Mouse (Mus musculus) midbrain, postnatal 0 days (tissue): ENCODE data around the gene Gm20716. TPM values are rescaled to one million over a fixed set of nuclear protein-coding genes. Genes with fewer than 3 reads are reported as not detected.
A peak's percentile ranks its signal among the peaks of the same experiment; 100 is the strongest.

Source experiments
- ATAC-seq: fragments of 200-750 bp; cut with Nextera tagmentation; 2 replicates; pipeline ENCODE4 v1.8.0; 2017; ENCODE audit warnings: moderate number of reproducible peaks, mild to moderate bottlenecking, moderate TSS enrichment, moderate library complexity; ENCODE audit not compliant: low FRiP score
- DNase-seq: peaks from one replicate; pipeline ENCODE4 v3.0.0-alpha.2; 2015; ENCODE audit warnings: low spot score
- H3K27ac ChIP-seq: fragments of 300-500 bp; sonication (generic); 2 replicates; pipeline ENCODE4 v1.5.1; 2014; ENCODE audit warnings: low read depth, mild to moderate bottlenecking, low read length, mixed read lengths
- H3K27me3 ChIP-seq: fragments of 300-500 bp; sonication (generic); 2 replicates; pipeline ENCODE4 v1.6.1; 2014; ENCODE audit warnings: low read length, control low read depth, mixed read lengths; ENCODE audit not compliant: insufficient read depth
- H3K36me3 ChIP-seq: fragments of 300-500 bp; sonication (generic); 2 replicates; pipeline ENCODE4 v1.6.1; 2014; ENCODE audit warnings: low read length, control low read depth, mixed read lengths; ENCODE audit not compliant: insufficient read depth
- H3K4me1 ChIP-seq: fragments of 300-500 bp; sonication (generic); 2 replicates; pipeline ENCODE4 v1.6.1; 2014; ENCODE audit warnings: mild to moderate bottlenecking, control low read depth, antibody characterized with exemption, low read length, mixed read lengths; ENCODE audit not compliant: insufficient read depth
- H3K4me2 ChIP-seq: fragments of 300-500 bp; sonication (generic); 2 replicates; pipeline ENCODE4 v1.6.1; 2014; ENCODE audit warnings: low read depth, mild to moderate bottlenecking, low read length, mixed read lengths; ENCODE audit not compliant: poor library complexity, severe bottlenecking
- H3K4me3 ChIP-seq: fragments of 300-500 bp; sonication (generic); 2 replicates; pipeline ENCODE4 v1.5.1; 2014; ENCODE audit warnings: low read depth, mild to moderate bottlenecking, low read length, moderate library complexity
- H3K9ac ChIP-seq: fragments of 300-500 bp; sonication (generic); replicated peaks from 2 replicates; pipeline ENCODE4 v1.6.1; 2014; ENCODE audit warnings: mild to moderate bottlenecking, low read length, moderate library complexity, mixed read lengths; ENCODE audit not compliant: poor library complexity, severe bottlenecking
- H3K9me3 ChIP-seq: fragments of 300-500 bp; sonication (generic); 2 replicates; pipeline ENCODE4 v1.6.1; 2016; ENCODE audit warnings: low read length, control low read depth
- CTCF ChIP-seq: IDR thresholded peaks from 2 replicates; pipeline ENCODE4 v1.5.1; 2016; ENCODE audit warnings: antibody characterized with exemption, mild to moderate bottlenecking
- WGBS: fragments of 180-500 bp; shearing (Covaris S2); extraction: QIAGEN DNeasy Blood & Tissue Kit; methylation state at CpG from one replicate; pipeline ENCODE4 v1.1.7; 2014; 5-methylcytosine and 5-hydroxymethylcytosine counted together
- polyA plus RNA-seq: library from polyadenylated mRNA; unstranded; fragments of >200 nt; fragmentation: Nextera tagmentation; extraction: Ambion mirVana; gene quantifications from 2 replicates; pipeline ENCODE4 v1.2.1, GENCODE M21; 2015
- total RNA-seq: library from RNA; depleted of rRNA; stranded (reverse); fragments of >200 nt; gene quantifications from 2 replicates; pipeline ENCODE4 v1.2.3, GENCODE M21; 2014; rRNA removed

The Gm20716 gene
- total RNA-seq (43.2 and 47.1 TPM in 2 replicates), polyA plus RNA-seq (15.7 and 16.0 TPM in 2 replicates)

GRCm38 (mm10) chr2:168230026-168230728 lies at the start of gene Gm20716, which contains the start of the genes Dpm1 and Mocs3:
Gene Gm20716, minus strand, starts transcription at chr2:168230364.
Gene Dpm1, minus strand, starts transcription at chr2:168230591.
Gene Mocs3, plus strand, starts transcription at chr2:168230622.
- peak within 1 kb of the TSS; percentile 98 for H3K4me2 ChIP-seq
- H3K27me3 ChIP-seq, result no peaks in the 10 kb centered on the region
- TF ChIP-seq CTCF, result no peak
- peak within 1 kb of the TSS; percentile 91 for H3K27ac ChIP-seq
- H3K36me3 ChIP-seq, result peaks cover 14% of the 10 kb centered on the region; the same call in 1 of the 2 replicates
- H3K4me3 ChIP-seq, result peak within 1 kb of the TSS; percentile 99
- H3K9ac ChIP-seq, result peak within 1 kb of the TSS; percentile 92
- peaks cover 11% of the 10 kb centered on the region for H3K4me1 ChIP-seq
- no peaks in the 10 kb centered on the region for H3K9me3 ChIP-seq
- DNase-seq, result peak; percentile 93
- under 1% methylated on average over 71 of the region's 73 CpGs for WGBS
- ATAC-seq, result peak; percentile 88

GRCm38 (mm10) chr2:168274374-168274935 lies 44.3 kb upstream of the Gm20716 start:
- Histone ChIP-seq H3K27ac (no peak overlapping the region), H3K9ac (no peak overlapping the region), H3K4me3 (no peak overlapping the region), H3K9me3 (no peaks in the 10 kb centered on the region), H3K27me3 (0 out of 2 replicates have a peak, but pooled peaks cover 5% of the 10 kb centered on the region), H3K4me1 (no peaks in the 10 kb centered on the region), H3K4me2 (no peak overlapping the region), H3K36me3 (no peaks in the 10 kb centered on the region)
- WGBS, result 11% methylated on average over 11 of the region's 11 CpGs
- ATAC-seq (no peak), DNase-seq (peak; percentile 54)
- peak; percentile 87 for TF ChIP-seq CTCF

- no peak for TF ChIP-seq CTCF
Measured at GRCm38 (mm10) chr2:168273387-168273786, 43.2 kb upstream of the Gm20716 start.

GRCm38 (mm10) chr2:168268033-168268432 lies 37.9 kb upstream of the Gm20716 start:
- Histone ChIP-seq H3K27ac (no peak overlapping the region), H3K4me2 (no peak overlapping the region), H3K4me3 (no peak overlapping the region), H3K9me3 (no peaks in the 10 kb centered on the region), H3K27me3 (no peaks in the 10 kb centered on the region), H3K36me3 (no peaks in the 10 kb centered on the region), H3K4me1 (no peaks in the 10 kb centered on the region), H3K9ac (no peak overlapping the region)
- DNase-seq (no peak), ATAC-seq (no peak)
- 49% methylated on average over 7 of the region's 7 CpGs for WGBS
- peak; percentile 54 for TF ChIP-seq CTCF

More at GRCm38 (mm10) chr2:168273387-168273786, 43.2 kb upstream of the Gm20716 start:
- Histone ChIP-seq H3K9ac (no peak overlapping the region), H3K4me3 (no peak overlapping the region), H3K27me3 (no peaks in the 10 kb centered on the region), H3K36me3 (no peaks in the 10 kb centered on the region), H3K27ac (no peak overlapping the region), H3K4me1 (no peaks in the 10 kb centered on the region), H3K9me3 (no peaks in the 10 kb centered on the region), H3K4me2 (no peak overlapping the region)
- DNase-seq (no peak), ATAC-seq (no peak)
- 35% methylated on average over 9 of the region's 9 CpGs for WGBS

- H3K4me3 ChIP-seq, result no peak overlapping the region
- no peaks in the 10 kb centered on the region for H3K4me1 ChIP-seq
- no peaks in the 10 kb centered on the region for H3K36me3 ChIP-seq
- DNase-seq (no peak), ATAC-seq (no peak)
- no peaks in the 10 kb centered on the region for H3K9me3 ChIP-seq
- no peaks in the 10 kb centered on the region for H3K27me3 ChIP-seq
- no peak for TF ChIP-seq CTCF
- H3K4me2 ChIP-seq, result no peak overlapping the region
- no peak overlapping the region for H3K27ac ChIP-seq
- no peak overlapping the region for H3K9ac ChIP-seq
- WGBS, result 96% methylated on average over 10 of the region's 10 CpGs
Measured at GRCm38 (mm10) chr2:168260900-168261299, 30.7 kb upstream of the Gm20716 start.

GRCm38 (mm10) chr2:168260124-168260523 lies 30.0 kb upstream of the Gm20716 start:
- no peak overlapping the region for H3K4me3 ChIP-seq
- no peak for DNase-seq
- no peaks in the 10 kb centered on the region for H3K36me3 ChIP-seq
- H3K27me3 ChIP-seq, result no peaks in the 10 kb centered on the region
- ATAC-seq, result no peak
- no peak overlapping the region for H3K9ac ChIP-seq
- H3K27ac ChIP-seq, result no peak overlapping the region
- no peak overlapping the region for H3K4me2 ChIP-seq
- H3K4me1 ChIP-seq, result no peaks in the 10 kb centered on the region
- no peaks in the 10 kb centered on the region for H3K9me3 ChIP-seq
- no peak for TF ChIP-seq CTCF
- 98% methylated on average over 3 of the region's 3 CpGs for WGBS
